Mouse (Mus musculus): ENCODE measurements around the gene Twist1.

Twist1 gene

DNA sequence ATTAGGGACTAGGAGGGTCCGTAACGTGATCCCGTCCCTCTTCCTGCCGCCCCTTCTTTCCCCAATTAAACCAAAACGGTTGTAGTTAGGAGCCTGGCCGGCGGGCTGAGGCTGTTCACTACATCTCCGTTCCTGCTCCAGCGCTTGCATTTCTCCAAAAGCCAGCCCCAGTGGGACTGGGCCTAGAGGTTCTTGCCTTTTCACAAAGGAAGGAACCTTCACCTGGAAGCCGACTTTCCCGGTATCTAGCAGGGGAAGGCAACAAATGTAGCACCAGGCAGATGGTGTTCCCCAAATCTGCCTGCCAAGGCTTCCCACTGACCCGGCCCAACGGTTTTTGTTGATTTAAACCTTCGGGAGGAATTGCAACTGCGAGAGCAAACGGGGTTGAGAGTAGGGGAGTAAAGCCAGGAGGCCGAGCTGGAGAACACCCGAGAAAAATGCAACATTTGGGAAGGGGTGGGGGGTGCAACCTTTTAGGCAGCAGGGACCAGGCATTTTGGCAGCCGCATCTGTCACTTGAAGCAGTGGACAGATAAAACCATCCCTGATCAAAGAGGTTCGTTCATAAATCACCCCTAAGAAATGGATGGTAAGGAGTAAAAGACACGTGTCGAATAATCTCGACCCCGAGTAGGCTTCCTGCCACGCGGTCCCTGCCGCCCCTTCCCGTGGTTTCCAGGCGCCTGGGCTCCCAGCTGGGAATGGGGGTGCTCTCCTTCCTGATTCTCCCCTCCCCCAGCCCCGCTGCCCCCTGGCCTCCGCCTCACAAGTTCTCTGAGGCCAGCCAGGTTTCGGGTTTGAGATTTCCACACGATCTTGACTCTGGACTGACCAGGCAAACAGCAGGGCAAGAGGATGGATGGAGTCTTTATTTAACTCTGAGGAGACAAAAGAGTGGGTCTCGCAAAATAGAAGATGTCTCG, 9.3 kb downstream of the Twist1 start:
- DNase-seq (ENCODE audit: low read depth): no peak

DNA sequence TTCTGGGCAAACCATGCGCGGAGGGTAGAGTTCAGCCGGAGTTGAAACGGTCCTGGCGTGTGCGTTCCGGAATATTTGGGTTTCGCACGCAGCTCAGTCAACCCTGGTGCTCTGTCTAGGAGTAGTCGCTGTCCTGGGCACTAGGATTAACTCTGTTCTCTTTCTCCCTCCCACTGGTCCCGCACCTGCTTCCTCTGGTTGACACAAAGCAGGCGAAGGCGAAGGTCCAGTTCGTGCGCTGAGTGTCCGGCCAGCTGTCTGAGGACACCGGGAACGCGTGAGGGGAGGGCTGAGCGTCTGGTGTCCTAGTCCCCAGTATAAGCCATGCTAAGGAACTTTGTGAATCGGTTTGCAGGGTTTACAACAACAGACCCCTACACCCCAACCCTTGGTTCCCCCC, 10.0 kb downstream of the Twist1 start:
- DNase-seq (ENCODE audit: low read depth): no peak

DNA sequence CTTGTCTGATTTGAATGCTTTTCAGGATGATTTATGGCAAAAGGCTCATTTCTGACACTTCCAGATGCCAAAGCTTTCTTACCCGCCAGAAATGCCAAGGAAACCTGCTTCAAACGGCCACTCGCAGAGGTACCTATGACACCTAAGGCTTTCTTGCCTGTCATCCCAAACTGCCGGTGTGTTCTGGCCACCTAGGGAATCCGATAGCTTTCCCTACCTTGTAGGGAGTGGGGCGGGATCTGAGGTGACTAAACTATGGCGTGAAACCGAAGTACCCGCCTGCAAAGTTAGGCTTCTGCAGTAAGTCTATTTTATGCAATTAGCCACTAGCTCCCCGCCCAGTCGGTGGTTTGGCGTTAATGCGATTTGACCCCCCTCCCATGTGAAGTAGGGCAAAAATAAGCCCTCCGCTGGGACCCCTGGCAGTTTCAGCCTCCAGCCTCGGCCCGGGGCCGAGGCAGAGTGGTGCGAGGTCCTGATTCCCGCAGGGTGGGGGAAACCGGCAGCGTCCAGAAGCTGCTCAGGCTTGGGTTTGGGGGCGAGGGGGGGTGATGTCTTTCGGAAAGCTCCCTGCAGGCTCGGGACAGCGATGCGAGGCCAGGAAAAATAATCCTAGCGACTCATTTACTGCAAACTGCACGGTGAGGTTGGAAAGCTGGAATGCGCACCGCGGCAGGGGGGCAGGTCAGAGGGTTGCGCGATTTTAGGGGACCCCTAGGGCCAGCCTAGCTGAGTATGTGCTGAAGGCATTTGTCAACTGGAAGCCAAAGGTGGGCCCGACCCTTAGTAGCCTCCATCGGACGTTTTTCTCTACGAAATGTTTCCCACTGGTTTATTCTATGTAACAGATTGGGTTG, 10.8 kb downstream of the Twist1 start:
- no peak for DNase-seq (ENCODE audit: low read depth)

DNA sequence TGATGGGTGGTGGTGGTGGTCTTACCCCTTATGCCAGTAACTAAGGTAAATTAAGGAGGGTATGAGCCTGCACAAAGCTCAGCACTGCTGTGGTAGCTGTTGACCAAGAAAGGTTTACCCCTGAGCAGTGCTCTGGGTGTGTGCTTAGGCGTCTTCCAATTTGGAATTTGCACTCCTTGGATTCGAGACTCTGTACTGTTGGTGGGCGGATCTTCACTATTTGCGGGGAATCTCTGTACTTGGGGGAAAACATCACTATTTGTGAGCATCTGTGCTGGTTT, 11.4 kb downstream of the Twist1 start:
- DNase-seq (ENCODE audit: low read depth): no peak

DNA sequence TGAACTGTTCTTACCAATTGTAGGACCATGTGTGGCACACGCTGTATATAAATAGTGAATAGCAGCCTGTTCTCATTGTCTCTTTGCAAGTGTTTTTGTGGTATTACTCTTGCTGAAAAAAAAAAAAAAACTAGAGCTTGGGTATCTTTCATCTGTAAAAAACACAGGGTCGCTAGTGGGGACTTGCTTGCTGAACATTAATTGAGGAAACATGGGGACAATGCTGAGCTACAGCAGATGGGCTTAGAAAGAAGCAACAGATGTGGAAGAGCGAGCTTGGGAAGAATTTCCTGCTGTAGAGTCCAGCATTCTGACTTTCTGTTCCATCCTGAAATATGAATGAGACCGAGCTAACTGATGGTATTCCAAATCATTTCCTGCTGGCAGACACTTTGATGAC, 22.7 kb downstream of the Twist1 start:
- DNase-seq (ENCODE audit: low read depth): no peak

DNA sequence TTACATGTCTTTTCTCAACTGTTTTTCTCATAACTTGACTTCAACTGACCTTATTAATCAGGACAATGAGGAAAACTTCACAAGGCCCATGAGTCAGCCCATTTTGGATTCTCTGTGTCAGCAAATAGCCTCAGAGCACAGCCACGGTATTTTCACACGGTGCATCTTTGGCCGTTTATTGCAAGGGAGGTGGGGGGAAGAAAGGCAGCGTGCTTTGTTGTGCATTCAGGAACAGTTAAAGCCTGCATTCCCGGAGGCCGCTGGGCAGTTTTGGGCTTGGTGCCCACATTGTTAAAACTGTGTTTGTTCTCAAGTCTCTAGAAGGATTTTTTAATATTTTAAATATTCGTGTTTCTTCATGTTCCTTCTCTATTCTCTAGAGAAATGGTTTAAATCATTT, 24.0 kb downstream of the Twist1 start:
- DNase-seq (ENCODE audit: low read depth): no peak

DNA sequence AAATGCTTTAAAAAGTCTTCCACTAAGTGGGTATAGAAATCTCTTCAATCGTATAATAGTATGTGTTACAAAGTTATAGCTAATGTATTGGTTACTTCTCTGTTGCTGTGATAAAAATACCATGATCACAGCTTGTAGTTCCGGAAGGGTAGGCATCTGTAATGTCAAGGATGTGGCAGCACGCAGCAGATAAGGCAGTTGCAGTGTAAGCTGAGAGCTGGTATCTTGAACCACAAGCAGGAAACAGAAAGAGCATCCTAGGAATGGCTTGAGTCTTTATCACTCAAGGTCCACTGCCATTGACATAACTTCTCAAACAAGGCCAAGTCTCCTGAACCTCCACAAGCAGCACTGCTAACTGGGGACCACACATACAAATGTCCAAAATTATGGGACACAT, 35.7 kb downstream of the Twist1 start:
- no peak for DNase-seq (ENCODE audit: low read depth)
